30 mouse cellular contexts compared by ENCODE assay signal in genomic region chr8:28239411-28239810, GRCm38 (mm10).
A peak's percentile ranks its signal among the peaks of the same experiment; 100 is the strongest.
DNase-seq lines count a peak whose midpoint lies in the region; ATAC-seq lines count a peak whose summit lies in the region.
"Had no signal": no experiment of that assay in that cellular context is flagged by ENCODE, and none has a peak within 500 bp of the region (broad histone marks: within the 10 kb centered on the region; RNA-seq: fewer than 3 reads in every experiment).

No protein-coding gene starts in this region.

- no peak for ATAC-seq in hindbrain, embryonic 14.5 days (ENCODE audit: low FRiP score)
- ATAC-seq: CD4-positive, CD25-positive, alpha-beta regulatory T cell, adult 4 months; forebrain, embryonic 16.5 days; intestine, embryonic 16.5 days; midbrain, embryonic 15.5 days had no signal

- no peaks in the 10 kb centered on the region for H3K27me3 ChIP-seq in hindbrain, embryonic 10.5 days (ENCODE audit: insufficient read depth, poor library complexity, severe bottlenecking)
- no peaks in the 10 kb centered on the region for H3K27me3 ChIP-seq in hindbrain, embryonic 14.5 days (ENCODE audit: control insufficient read depth, insufficient read depth, low read length)
- H3K27me3 ChIP-seq: embryonic facial prominence, embryonic 12.5 days; heart, embryonic 15.5 days; hindbrain, embryonic 15.5 days; limb, embryonic 15.5 days; liver, embryonic 13.5 days; midbrain, embryonic 15.5 days; neural tube, embryonic 12.5 days; stomach, embryonic 15.5 days had no signal

- H3K4me2 ChIP-seq in hindbrain, embryonic 14.5 days (replicated peaks): no peak overlapping the region
- H3K4me2 ChIP-seq: embryonic facial prominence, embryonic 12.5 days; heart, embryonic 15.5 days; hindbrain, embryonic 15.5 days; limb, embryonic 15.5 days; liver, embryonic 13.5 days; midbrain, embryonic 15.5 days; neural tube, embryonic 12.5 days; stomach, embryonic 15.5 days had no signal

- H3K36me3 ChIP-seq in hindbrain, embryonic 10.5 days: no peaks in the 10 kb centered on the region
- H3K36me3 ChIP-seq in hindbrain, embryonic 14.5 days (replicated peaks; ENCODE audit: control insufficient read depth, insufficient read depth): no peaks in the 10 kb centered on the region
- H3K36me3 ChIP-seq: embryonic facial prominence, embryonic 12.5 days; heart, embryonic 10.5 days; heart, embryonic 15.5 days; hindbrain, embryonic 15.5 days; limb, embryonic 10.5 days; limb, embryonic 15.5 days; liver, embryonic 13.5 days; midbrain, embryonic 15.5 days; neural tube, embryonic 12.5 days; stomach, embryonic 15.5 days had no signal

- peak; percentile 16 for DNase-seq in hindbrain, embryonic 10.5 days (ENCODE audit: low spot score)
- DNase-seq in hindbrain, embryonic 14.5 days (ENCODE audit: low spot score): no peak
- DNase-seq in Muller cell, postnatal 12 days (ENCODE audit: inconsistent ontology term): peak; percentile 27
- DNase-seq in embryo, embryonic 10 days (ENCODE audit: low spot score): peak; percentile 51
- peak; percentile 50 for DNase-seq in mesoderm, embryonic 11.5 days (ENCODE audit: low read depth, low spot score)
- no peak for DNase-seq in right cerebral cortex, adult 2 months (ENCODE audit: low spot score in 2 of 2)
- no peak for DNase-seq in heart, adult 18-20 months
- DNase-seq: adrenal gland, postnatal 25 days; cerebellum, adult 8-10 months; gastrocnemius, postnatal 10 days; kidney, adult 8-10 months; kidney, postnatal 10 days; layer of hippocampus, adult 9-11 months; liver, embryonic 13.5 days; lung, adult 18-20 months; lung, postnatal 10 days; right cerebral cortex, postnatal 25 days had no signal

- WGBS in hindbrain, embryonic 10.5 days: 60% methylated on average over 7 of the region's 7 CpGs
- WGBS in hindbrain, embryonic 14.5 days: 58% methylated on average over 7 of the region's 7 CpGs

- H3K9ac ChIP-seq in hindbrain, embryonic 14.5 days: no peak overlapping the region
- H3K9ac ChIP-seq: embryonic facial prominence, embryonic 12.5 days; heart, embryonic 15.5 days; hindbrain, embryonic 15.5 days; limb, embryonic 15.5 days; liver, embryonic 13.5 days; midbrain, embryonic 15.5 days; neural tube, embryonic 12.5 days; stomach, embryonic 15.5 days had no signal

- H3K27ac ChIP-seq in hindbrain, embryonic 10.5 days: no peak overlapping the region
- H3K27ac ChIP-seq in hindbrain, embryonic 14.5 days: no peak overlapping the region
- H3K27ac ChIP-seq: embryonic facial prominence, embryonic 12.5 days; heart, embryonic 10.5 days; heart, embryonic 15.5 days; hindbrain, embryonic 15.5 days; limb, embryonic 10.5 days; limb, embryonic 15.5 days; liver, embryonic 13.5 days; macrophage; midbrain, embryonic 15.5 days; neural tube, embryonic 12.5 days; stomach, embryonic 15.5 days had no signal

- peaks cover 5% of the 10 kb centered on the region for H3K4me1 ChIP-seq in hindbrain, embryonic 10.5 days (replicated peaks)
- no peaks in the 10 kb centered on the region for H3K4me1 ChIP-seq in hindbrain, embryonic 14.5 days (replicated peaks; ENCODE audit: control insufficient read depth, insufficient read depth, low read length)
- H3K4me1 ChIP-seq: embryonic facial prominence, embryonic 12.5 days; heart, embryonic 10.5 days; heart, embryonic 15.5 days; hindbrain, embryonic 15.5 days; limb, embryonic 10.5 days; limb, embryonic 15.5 days; liver, embryonic 13.5 days; midbrain, embryonic 15.5 days; neural tube, embryonic 12.5 days; stomach, embryonic 15.5 days had no signal

- H3K4me3 ChIP-seq in hindbrain, embryonic 10.5 days: no peak overlapping the region
- H3K4me3 ChIP-seq in hindbrain, embryonic 14.5 days (replicated peaks; ENCODE audit: low read length): no peak overlapping the region
- H3K4me3 ChIP-seq: embryonic facial prominence, embryonic 12.5 days; heart, embryonic 10.5 days; heart, embryonic 15.5 days; hindbrain, embryonic 15.5 days; limb, embryonic 10.5 days; limb, embryonic 15.5 days; liver, embryonic 13.5 days; midbrain, embryonic 15.5 days; neural tube, embryonic 12.5 days; stomach, embryonic 15.5 days had no signal

- H3K9me3 ChIP-seq in hindbrain, embryonic 10.5 days: no peaks in the 10 kb centered on the region
- no peaks in the 10 kb centered on the region for H3K9me3 ChIP-seq in hindbrain, embryonic 14.5 days (ENCODE audit: control insufficient read depth, low read length)
- H3K9me3 ChIP-seq: embryonic facial prominence, embryonic 12.5 days; heart, embryonic 10.5 days; heart, embryonic 15.5 days; hindbrain, embryonic 15.5 days; limb, embryonic 10.5 days; limb, embryonic 15.5 days; liver, embryonic 13.5 days; midbrain, embryonic 15.5 days; neural tube, embryonic 12.5 days; stomach, embryonic 15.5 days had no signal

Comparison
In these comparisons a context has a peak if more than half of its experiments do, and no peak if none do; other contexts are left out.
1. DNase-seq: peak in hindbrain, embryonic 10.5 days (single experiment), Muller cell, postnatal 12 days (single experiment), embryo, embryonic 10 days (single experiment) and mesoderm, embryonic 11.5 days (single experiment); none in hindbrain, embryonic 14.5 days (single experiment), right cerebral cortex, adult 2 months (0 of 2) and heart, adult 18-20 months (0 of 2).